Mouse (Mus musculus) thymus, adult 2 months (tissue): ENCODE measurements at regions not wholly inside any gene's neighbourhood (a gene's known extent, or its start where the extent isn't known, plus 50 kb on each side); places are given as distances from the start of the nearest gene placed in this dataset.

ENCODE experiments used
- CTCF ChIP-seq: fragments of 200-500 bp; IDR thresholded peaks from 2 replicates; pipeline ENCODE4 v1.5.1; 2012; ENCODE audit warnings: mild to moderate bottlenecking, control low read depth, low read length, moderate library complexity, borderline replicate concordance; ENCODE audit not compliant: control insufficient read depth, poor library complexity, insufficient read depth; ENCODE audit errors: extremely low read depth
- POLR2A ChIP-seq: fragments of 200-500 bp; IDR thresholded peaks from 2 replicates; pipeline ENCODE4 v1.6.1; 2012; ENCODE audit warnings: mild to moderate bottlenecking, low read length, control low read depth, moderate library complexity; ENCODE audit not compliant: control insufficient read depth, poor library complexity, insufficient read depth; ENCODE audit errors: extremely low read depth

DNA sequence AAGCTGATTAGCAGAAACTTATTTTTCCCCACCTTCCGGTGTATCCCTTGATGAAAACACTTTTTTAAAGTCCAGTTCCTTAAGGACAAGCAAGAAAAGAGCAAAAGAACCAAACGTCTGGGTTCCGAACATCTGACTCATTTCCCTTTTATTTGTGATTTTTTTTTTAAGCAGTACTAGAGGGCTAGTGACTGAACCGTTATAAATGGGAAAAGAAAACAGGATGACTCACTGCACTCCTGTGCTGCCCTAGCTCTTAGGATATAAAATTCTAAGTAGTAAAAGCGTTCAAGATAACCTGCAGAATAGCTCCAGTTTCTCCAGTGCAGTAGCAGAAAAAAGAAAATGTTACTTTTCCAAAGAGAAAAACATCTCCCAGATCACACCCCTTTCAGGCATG, 55.3 kb upstream of the Tnfsf11 start:
- no peak for TF ChIP-seq CTCF
- TF ChIP-seq POLR2A = no peak
